ENCODE assay signal across 26 mouse cellular contexts in the genomic region with DNA sequence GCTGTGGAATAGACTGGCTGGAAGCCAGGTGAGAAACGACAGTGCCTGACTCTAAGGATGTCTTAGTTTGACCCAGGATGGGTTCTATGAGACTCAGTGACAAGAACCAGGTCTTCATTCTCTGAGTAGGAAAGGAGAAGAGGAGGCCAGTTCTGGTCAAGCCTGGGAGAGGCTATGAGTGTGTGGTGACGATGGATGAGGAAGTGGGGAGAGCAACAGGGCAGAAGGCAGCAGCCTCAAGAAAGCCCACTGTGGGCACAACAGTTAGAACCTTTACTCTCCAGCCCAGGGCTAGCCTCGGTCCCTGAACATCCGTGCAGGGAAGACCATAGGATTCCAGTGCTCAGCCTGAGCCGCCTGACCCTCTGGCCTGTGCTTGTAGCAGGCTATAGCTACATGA.
"Had no signal": no experiment of that assay in that cellular context is flagged by ENCODE, and none has a peak within 500 bp of the region (broad histone marks: within the 10 kb centered on the region; RNA-seq: fewer than 3 reads in every experiment).

No protein-coding gene starts in this region.

- H3K36me3 ChIP-seq: limb, embryonic 12.5 days; limb, embryonic 15.5 days; midbrain, embryonic 15.5 days; neural tube, embryonic 13.5 days; stomach, embryonic 15.5 days had no signal

- H3K27me3 ChIP-seq: stomach, embryonic 15.5 days had no signal

- H3K27ac ChIP-seq: layer of hippocampus, adult 2 months; left cerebral cortex, adult 2 months; limb, embryonic 12.5 days; limb, embryonic 15.5 days; liver, embryonic 14.5 days; macrophage; midbrain, embryonic 15.5 days; neural tube, embryonic 13.5 days; stomach, embryonic 15.5 days had no signal

- ATAC-seq: intestine, embryonic 16.5 days; liver, postnatal 0 days; lung, postnatal 0 days; midbrain, embryonic 15.5 days had no signal

- H3K9ac ChIP-seq: limb, embryonic 12.5 days; limb, embryonic 15.5 days; liver, embryonic 14.5 days; liver, postnatal 0 days; lung, embryonic 14.5 days; midbrain, embryonic 15.5 days; neural tube, embryonic 13.5 days; stomach, embryonic 15.5 days had no signal

- H3K9me3 ChIP-seq: limb, embryonic 12.5 days; limb, embryonic 15.5 days; midbrain, embryonic 15.5 days; neural tube, embryonic 13.5 days; stomach, embryonic 15.5 days had no signal

- DNase-seq: kidney, adult 18-20 months; kidney, adult 9 months; kidney, postnatal 14 days; kidney, postnatal 4 days; layer of hippocampus, postnatal 36 days; left cerebral cortex, postnatal 4 days; liver, postnatal 0 days; lung, embryonic 14.5 days; right cerebral cortex, adult 18-20 months; right cerebral cortex, postnatal 14 days; right cerebral cortex, postnatal 4 days; thymus, postnatal 36 days had no signal

- H3K4me2 ChIP-seq: limb, embryonic 12.5 days; limb, embryonic 15.5 days; liver, embryonic 11.5 days; lung, embryonic 14.5 days; midbrain, embryonic 11.5 days; midbrain, embryonic 15.5 days; neural tube, embryonic 13.5 days; stomach, embryonic 15.5 days had no signal

- H3K4me3 ChIP-seq: layer of hippocampus, adult 2 months; left cerebral cortex, adult 2 months; limb, embryonic 12.5 days; limb, embryonic 15.5 days; midbrain, embryonic 15.5 days; myocyte; neural tube, embryonic 13.5 days; stomach, embryonic 15.5 days had no signal
